ENCODE assay signal across 23 mouse cellular contexts in genomic region chr16:50298743-50299443, GRCm38 (mm10).
DNase-seq lines count a peak whose midpoint lies in the region; ATAC-seq and TF ChIP-seq lines count a peak whose summit lies in the region.
"Had no signal": no experiment of that assay in that cellular context is flagged by ENCODE, and none has a peak within 500 bp of the region (broad histone marks: within the 10 kb centered on the region; RNA-seq: fewer than 3 reads in every experiment).

No protein-coding gene starts in this region.

- H3K27me3 ChIP-seq in hindbrain, postnatal 0 days (ENCODE audit: insufficient read depth, low read length): no peaks in the 10 kb centered on the region
- H3K27me3 ChIP-seq in hindbrain, embryonic 12.5 days: no peaks in the 10 kb centered on the region
- H3K27me3 ChIP-seq in lung, postnatal 0 days (replicated peaks; ENCODE audit: insufficient read depth, low read length): no peaks in the 10 kb centered on the region
- H3K27me3 ChIP-seq: forebrain, embryonic 15.5 days; kidney, embryonic 15.5 days; liver, embryonic 13.5 days; midbrain, embryonic 15.5 days; neural tube, embryonic 12.5 days; stomach, embryonic 15.5 days had no signal

- no peak for TF ChIP-seq POLR2A in bone marrow macrophage, adult 2 months (IDR thresholded peaks at IDR 0.05; ENCODE audit: borderline replicate concordance, low read depth, low read length)

- H3K4me3 ChIP-seq in hindbrain, postnatal 0 days (ENCODE audit: low read length): no peak overlapping the region
- H3K4me3 ChIP-seq in hindbrain, embryonic 12.5 days: no peak overlapping the region
- peak overlapping the region; percentile 36 for H3K4me3 ChIP-seq in bone marrow macrophage, adult 2 months (ENCODE audit: insufficient read depth, low read length)
- H3K4me3 ChIP-seq in lung, postnatal 0 days (ENCODE audit: low read depth, low read length): no peak overlapping the region
- H3K4me3 ChIP-seq: forebrain, embryonic 15.5 days; kidney, embryonic 15.5 days; liver, embryonic 13.5 days; midbrain, embryonic 15.5 days; neural tube, embryonic 12.5 days; stomach, embryonic 15.5 days had no signal

- TF ChIP-seq EP300 in lung, postnatal 0 days (IDR thresholded peaks at IDR 0.05): no peak

- H3K27ac ChIP-seq in hindbrain, postnatal 0 days: no peak overlapping the region
- no peak overlapping the region for H3K27ac ChIP-seq in hindbrain, embryonic 12.5 days
- peak overlapping the region; percentile 39; the same call in 1 of the 2 replicates for H3K27ac ChIP-seq in bone marrow macrophage, adult 2 months (ENCODE audit: insufficient read depth, low read depth, low read length)
- H3K27ac ChIP-seq in lung, postnatal 0 days (ENCODE audit: low read length): no peak overlapping the region
- H3K27ac ChIP-seq: forebrain, embryonic 15.5 days; hindbrain, embryonic 14.5 days; kidney, embryonic 15.5 days; liver, embryonic 13.5 days; midbrain, embryonic 15.5 days; neural tube, embryonic 12.5 days; stomach, embryonic 15.5 days had no signal

- no peaks in the 10 kb centered on the region for H3K9me3 ChIP-seq in hindbrain, postnatal 0 days (ENCODE audit: low read length)
- no peaks in the 10 kb centered on the region for H3K9me3 ChIP-seq in hindbrain, embryonic 12.5 days (replicated peaks)
- no peaks in the 10 kb centered on the region for H3K9me3 ChIP-seq in lung, postnatal 0 days (ENCODE audit: low read length)
- H3K9me3 ChIP-seq: forebrain, embryonic 15.5 days; kidney, embryonic 15.5 days; liver, embryonic 13.5 days; midbrain, embryonic 15.5 days; neural tube, embryonic 12.5 days; stomach, embryonic 15.5 days had no signal

- no peaks in the 10 kb centered on the region for H3K36me3 ChIP-seq in hindbrain, postnatal 0 days (ENCODE audit: insufficient read depth, low read length)
- H3K36me3 ChIP-seq in hindbrain, embryonic 12.5 days: no peaks in the 10 kb centered on the region
- no peaks in the 10 kb centered on the region for H3K36me3 ChIP-seq in lung, postnatal 0 days (ENCODE audit: insufficient read depth, low read length)
- H3K36me3 ChIP-seq: forebrain, embryonic 15.5 days; kidney, embryonic 15.5 days; liver, embryonic 13.5 days; midbrain, embryonic 15.5 days; neural tube, embryonic 12.5 days; stomach, embryonic 15.5 days had no signal

- no peak for ATAC-seq in hindbrain, postnatal 0 days
- no peak for ATAC-seq in hindbrain, embryonic 12.5 days (ENCODE audit: low FRiP score)
- ATAC-seq in lung, postnatal 0 days: no peak
- ATAC-seq in frontal cortex, adult (ENCODE audit: low TSS enrichment): no peak
- ATAC-seq: forebrain, embryonic 15.5 days; intestine, postnatal 0 days; midbrain, embryonic 15.5 days had no signal

- no peaks in the 10 kb centered on the region for H3K4me1 ChIP-seq in hindbrain, postnatal 0 days (ENCODE audit: insufficient read depth, low read length)
- H3K4me1 ChIP-seq in hindbrain, embryonic 12.5 days: no peaks in the 10 kb centered on the region
- peaks cover 14% of the 10 kb centered on the region for H3K4me1 ChIP-seq in bone marrow macrophage, adult 2 months (ENCODE audit: control insufficient read depth, insufficient read depth, low read length)
- H3K4me1 ChIP-seq in lung, postnatal 0 days (ENCODE audit: insufficient read depth, low read depth, low read length): no peaks in the 10 kb centered on the region
- H3K4me1 ChIP-seq: forebrain, embryonic 15.5 days; kidney, embryonic 15.5 days; midbrain, embryonic 15.5 days; neural tube, embryonic 12.5 days; stomach, embryonic 15.5 days had no signal

- no peak for DNase-seq in hindbrain, postnatal 0 days (ENCODE audit: low spot score)
- DNase-seq in induced T-regulatory cell, adult 2 months (ENCODE audit: low read depth): peak; percentile 54
- DNase-seq in lung, postnatal 0 days (ENCODE audit: low spot score): no peak
- no peak for DNase-seq in adrenal gland, postnatal 36 days
- DNase-seq in urinary bladder, postnatal 10 days (ENCODE audit: low spot score): no peak
- DNase-seq: adrenal gland, adult 2 months; cerebellum, adult 8-10 months; gastrocnemius, postnatal 25 days; kidney, postnatal 4 days; liver, embryonic 13.5 days; lung, adult 2 months; thymus, adult 18-20 months; thymus, postnatal 36 days had no signal

- 84% methylated on average over 8 of the region's 8 CpGs for WGBS in hindbrain, postnatal 0 days
- WGBS in hindbrain, embryonic 12.5 days: 73% methylated on average over 8 of the region's 8 CpGs
- WGBS in lung, postnatal 0 days: 50% methylated on average over 8 of the region's 8 CpGs

- H3K4me2 ChIP-seq in hindbrain, postnatal 0 days (ENCODE audit: low read depth, low read length): no peak overlapping the region
- H3K4me2 ChIP-seq in hindbrain, embryonic 12.5 days (replicated peaks): no peak overlapping the region
- H3K4me2 ChIP-seq in lung, postnatal 0 days (replicated peaks; ENCODE audit: low read depth, low read length): no peak overlapping the region
- H3K4me2 ChIP-seq: forebrain, embryonic 15.5 days; hindbrain, embryonic 14.5 days; kidney, embryonic 15.5 days; liver, embryonic 13.5 days; midbrain, embryonic 15.5 days; neural tube, embryonic 12.5 days; stomach, embryonic 15.5 days had no signal

- TF ChIP-seq CTCF in hindbrain, postnatal 0 days (IDR thresholded peaks at IDR 0.05; ENCODE audit: low read depth): no peak
- no peak for TF ChIP-seq CTCF in bone marrow macrophage, adult 2 months (IDR thresholded peaks at IDR 0.05; ENCODE audit: low read depth, low read length)
- TF ChIP-seq CTCF in lung, postnatal 0 days (IDR thresholded peaks at IDR 0.05): no peak

- H3K9ac ChIP-seq in hindbrain, postnatal 0 days (replicated peaks; ENCODE audit: low read length): 0 out of 2 replicates have a peak overlapping the region, but pooled peaks have one; percentile 13
- H3K9ac ChIP-seq in hindbrain, embryonic 12.5 days: no peak overlapping the region
- H3K9ac ChIP-seq in lung, postnatal 0 days (replicated peaks; ENCODE audit: low read depth): no peak overlapping the region
- H3K9ac ChIP-seq: forebrain, embryonic 15.5 days; hindbrain, embryonic 14.5 days; kidney, embryonic 15.5 days; liver, embryonic 13.5 days; midbrain, embryonic 15.5 days; neural tube, embryonic 12.5 days; stomach, embryonic 15.5 days had no signal
